Mouse (Mus musculus): ENCODE data around the gene Rai1.

The Rai1 gene

DNA sequence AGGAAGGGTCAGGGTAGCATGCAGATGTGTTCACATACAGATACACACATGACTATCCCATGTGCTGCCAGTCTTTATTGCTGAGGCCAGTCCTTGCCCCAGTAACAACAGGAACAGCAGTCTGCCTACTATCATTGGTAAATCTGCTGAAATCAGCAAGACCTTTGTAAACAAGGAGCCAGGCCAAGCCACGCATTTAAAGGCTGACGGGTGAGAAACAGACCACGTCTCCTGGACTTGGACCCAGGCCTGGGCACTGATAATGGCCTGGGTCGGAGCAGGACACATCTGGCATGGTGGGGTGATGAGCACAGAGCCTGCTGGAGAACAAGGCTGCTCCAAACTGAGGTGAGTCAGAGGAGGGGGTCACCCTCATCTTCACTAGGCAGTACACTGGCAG lies 135.7 kb downstream of the Rai1 start:
- ATAC-seq (ENCODE audit: insufficient number of reproducible peaks, low FRiP score, low TSS enrichment), result no peak

GRCm38 (mm10) chr11:60244503-60245143 lies 139.8 kb downstream of the Rai1 start:
- ATAC-seq (ENCODE audit: insufficient number of reproducible peaks, low FRiP score, low TSS enrichment), result no peak

- ATAC-seq (ENCODE audit: insufficient number of reproducible peaks, low FRiP score, low TSS enrichment), result no peak
Observed at GRCm38 (mm10) chr11:60246077-60246476, 141.3 kb downstream of the Rai1 start.

GRCm38 (mm10) chr11:60247753-60248550 lies 143.1 kb downstream of the Rai1 start:
- no peak for ATAC-seq (ENCODE audit: insufficient number of reproducible peaks, low FRiP score, low TSS enrichment)

All from cerebellum, adult (tissue).